Mouse (Mus musculus): ENCODE results near the gene Trim65. TPM values are rescaled to one million over a fixed set of nuclear protein-coding genes. Genes with fewer than 3 reads are reported as not detected.

Trim65 gene
- polyA plus RNA-seq, 1 experiment, result 17.3 TPM

DNA sequence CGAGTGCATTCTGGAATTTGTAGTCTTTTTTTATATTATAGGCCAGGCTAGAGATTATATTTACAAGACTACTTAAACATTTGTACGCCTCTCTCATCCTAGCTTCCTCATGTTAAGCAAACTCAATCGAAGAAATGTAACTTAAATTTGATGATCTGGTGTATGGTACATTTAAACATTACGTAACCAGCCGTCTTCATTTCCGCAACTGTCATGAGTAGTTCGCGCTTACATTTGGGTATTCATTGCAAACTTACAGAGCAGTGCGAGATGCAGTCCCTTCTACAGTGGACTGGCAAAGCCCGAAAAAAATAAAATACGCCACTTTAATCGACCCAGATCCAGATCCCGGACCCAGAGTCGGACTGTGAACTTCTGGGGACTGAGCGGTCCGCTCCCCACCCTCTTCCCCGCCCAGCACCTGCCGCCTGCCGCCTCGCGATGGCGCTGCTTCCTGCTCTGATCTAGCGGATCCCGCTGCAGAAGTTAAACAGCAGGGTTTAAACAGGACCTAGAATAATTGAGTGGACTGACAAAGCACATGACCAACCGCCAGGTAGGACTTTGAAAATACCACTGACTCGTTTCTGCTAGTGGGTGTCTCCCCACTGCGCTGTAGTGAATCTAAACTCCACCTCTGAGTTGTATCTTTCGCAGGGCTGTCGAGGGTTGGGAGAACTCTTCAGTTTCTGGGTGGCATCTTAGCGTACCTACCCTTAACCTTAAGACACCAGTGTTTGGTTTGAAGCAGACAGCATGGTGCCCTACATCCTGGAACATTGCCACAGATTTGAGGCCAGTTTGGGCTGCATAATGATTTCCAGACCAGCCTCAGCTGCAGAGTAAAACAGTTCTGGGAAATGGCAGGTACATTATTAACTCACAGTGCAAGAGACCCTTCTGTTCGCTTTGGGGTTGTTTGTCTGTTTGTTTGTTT is 43.5 kb downstream of the Trim65 start:
- 2% methylated on average over 31 of the region's 31 CpGs for WGBS
- H3K4me1 ChIP-seq (ENCODE audit: control insufficient read depth, insufficient read depth, low read length), result peaks cover 9% of the 10 kb centered on the region
- peak; percentile 76 for TF ChIP-seq CTCF (IDR thresholded peaks at IDR 0.05; ENCODE audit: insufficient read depth, low read length)
- peak; percentile 54; the same call in 1 of the 2 replicates for TF ChIP-seq POLR2A (IDR thresholded peaks at IDR 0.05; ENCODE audit: borderline replicate concordance, extremely low read depth, low read depth, low read length)
- peak; percentile 91 for DNase-seq
- peak overlapping the region; percentile 62 for H3K4me3 ChIP-seq (replicated peaks; ENCODE audit: extremely low read depth, low read depth, low read length)

DNA sequence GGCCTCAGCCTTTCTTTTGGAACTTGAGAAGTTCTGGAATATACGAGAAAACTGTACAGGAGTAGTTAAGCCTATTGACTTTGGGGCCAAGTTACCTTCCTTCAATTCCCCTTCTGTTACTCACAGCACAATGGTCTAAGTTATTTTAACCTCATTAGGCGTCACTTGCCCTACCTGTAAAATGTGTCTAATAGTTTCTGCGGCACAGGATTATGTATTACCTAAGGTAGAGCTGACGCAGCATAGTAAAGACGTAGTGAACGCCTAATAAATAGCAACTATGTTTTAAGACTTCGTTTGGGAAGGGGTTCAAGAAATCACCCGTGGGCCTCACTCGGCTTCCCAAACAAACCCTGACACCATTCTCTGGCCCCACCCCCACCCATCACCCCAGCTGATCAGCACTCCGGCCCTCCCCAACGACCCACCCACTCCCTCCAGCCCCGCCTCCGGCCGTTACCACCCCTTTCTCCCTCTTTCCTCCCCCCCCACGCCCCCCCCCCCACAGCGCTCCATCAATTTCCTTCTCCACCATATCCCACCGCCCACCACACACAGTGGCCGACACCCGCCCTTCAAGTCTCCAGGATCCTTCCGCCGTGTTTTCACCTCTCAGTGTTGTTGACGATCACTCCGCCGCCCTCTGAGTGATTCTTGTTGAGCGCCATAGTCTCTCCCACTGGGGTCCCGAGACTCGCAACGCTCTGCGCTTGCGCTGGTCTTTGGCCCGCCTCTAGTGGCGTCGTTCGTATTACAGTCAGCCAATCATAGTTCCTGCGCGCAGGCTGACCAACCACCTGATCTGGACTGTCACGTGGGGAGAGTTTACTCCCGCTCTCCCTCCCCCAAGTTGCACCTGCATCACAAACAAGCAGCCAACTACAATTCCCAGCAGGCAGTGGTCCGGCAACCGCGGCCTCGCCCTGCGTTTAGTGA is 44.4 kb downstream of the Trim65 start, which contains the start of gene Wbp2:
Gene Wbp2, minus strand, starts transcription at position 738 of the 936 bp plus-strand sequence.
- WGBS, result 3% methylated on average over 41 of the region's 43 CpGs
- peak; percentile 96 for TF ChIP-seq POLR2A (IDR thresholded peaks at IDR 0.05; ENCODE audit: borderline replicate concordance, extremely low read depth, low read depth, low read length)
- no peak for TF ChIP-seq CTCF (IDR thresholded peaks at IDR 0.05; ENCODE audit: insufficient read depth, low read length)

DNA sequence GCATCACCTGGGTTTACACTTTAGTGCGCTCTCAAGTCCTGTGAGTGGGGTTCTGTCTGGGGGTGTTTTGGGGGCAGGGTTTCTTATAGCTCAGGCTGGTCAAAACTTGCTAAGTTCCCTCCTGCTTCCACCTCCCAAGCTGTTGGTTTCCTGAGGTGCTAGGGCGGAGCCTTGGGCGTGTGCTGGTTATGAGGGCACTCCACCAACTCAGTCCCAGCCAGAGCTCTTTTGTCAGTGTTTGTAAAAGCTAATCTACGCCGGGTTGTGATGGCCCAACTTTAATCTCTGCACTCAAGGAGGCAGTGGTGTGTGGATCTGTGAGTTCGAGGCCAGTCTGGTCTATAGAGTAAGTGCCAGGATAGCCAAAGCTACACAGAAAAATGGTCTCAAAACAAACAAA is 46.8 kb downstream of the Trim65 start:
- Histone ChIP-seq H3K4me3 (replicated peaks; ENCODE audit: extremely low read depth, low read depth, low read length) (no peak overlapping the region), H3K4me1 (ENCODE audit: control insufficient read depth, insufficient read depth, low read length) (peaks cover 9% of the 10 kb centered on the region)
- TF ChIP-seq CTCF (IDR thresholded peaks at IDR 0.05; ENCODE audit: insufficient read depth, low read length) (no peak), POLR2A (IDR thresholded peaks at IDR 0.05; ENCODE audit: borderline replicate concordance, extremely low read depth, low read depth, low read length) (no peak)
- WGBS, result 68% methylated on average over 6 of the region's 6 CpGs
- DNase-seq, result no peak

More for the DNA sequence above, 44.4 kb downstream of the Trim65 start, which contains the start of gene Wbp2:
- Histone ChIP-seq H3K4me3 (replicated peaks; ENCODE audit: extremely low read depth, low read depth, low read length) (peak within 1 kb of the TSS; percentile 90), H3K4me1 (ENCODE audit: control insufficient read depth, insufficient read depth, low read length) (peaks cover 9% of the 10 kb centered on the region)
- DNase-seq, result peak; percentile 96

DNA sequence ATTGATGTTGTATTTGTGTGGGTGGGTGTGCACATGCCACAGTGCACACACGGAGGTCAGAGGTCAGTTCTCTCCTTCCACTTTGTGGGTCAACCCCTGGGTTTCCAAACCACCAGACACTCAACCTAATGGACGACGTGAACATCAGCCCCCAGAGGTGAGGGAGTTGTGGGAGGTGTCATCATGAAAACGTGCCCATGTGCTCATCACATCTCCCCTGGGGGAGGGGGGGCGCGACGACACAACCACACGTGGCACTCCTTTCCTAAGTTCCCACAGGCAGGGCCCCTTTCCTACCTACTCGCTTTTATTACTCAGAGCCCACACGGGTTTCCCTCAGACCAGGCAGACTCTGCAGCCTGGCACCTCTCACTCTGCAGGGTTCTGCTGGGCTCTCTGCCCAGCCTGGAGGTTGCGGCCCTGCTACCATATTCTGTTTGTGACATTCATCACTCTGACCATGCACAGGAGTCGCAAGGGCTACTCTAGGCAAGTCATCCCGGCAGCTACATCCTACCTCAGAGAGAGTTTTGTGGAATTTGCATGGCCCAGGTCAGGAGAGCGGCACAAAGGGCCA is 47.7 kb downstream of the Trim65 start:
- WGBS, result 86% methylated on average over 14 of the region's 14 CpGs
- DNase-seq, result no peak
- no peak for TF ChIP-seq CTCF (IDR thresholded peaks at IDR 0.05; ENCODE audit: insufficient read depth, low read length)
- no peak for TF ChIP-seq POLR2A (IDR thresholded peaks at IDR 0.05; ENCODE audit: borderline replicate concordance, extremely low read depth, low read depth, low read length)
- H3K4me3 ChIP-seq (replicated peaks; ENCODE audit: extremely low read depth, low read depth, low read length), result no peak overlapping the region
- peaks cover 12% of the 10 kb centered on the region for H3K4me1 ChIP-seq (ENCODE audit: control insufficient read depth, insufficient read depth, low read length)

DNA sequence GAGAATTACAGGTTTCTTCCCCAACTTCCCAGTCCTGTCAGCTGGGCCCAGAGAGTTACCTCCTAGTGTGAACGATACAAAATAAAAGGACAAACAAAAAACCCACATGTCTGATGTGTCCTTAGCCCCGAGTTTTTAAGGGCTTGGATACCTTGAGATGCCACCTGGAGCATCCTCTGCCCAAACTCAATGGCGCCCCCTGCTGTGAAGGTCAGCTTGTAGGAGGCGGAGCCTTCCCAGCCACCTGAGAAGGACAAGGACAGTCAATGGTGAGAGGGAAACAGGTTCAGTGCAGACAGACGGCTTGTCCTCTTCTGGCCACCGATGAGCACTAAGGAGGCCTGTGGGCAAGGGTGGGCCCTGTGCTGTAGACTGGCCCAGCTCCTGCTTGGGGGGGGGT is 49.8 kb downstream of the Trim65 start:
- DNase-seq, result peak; percentile 71
- H3K4me1 ChIP-seq (ENCODE audit: control insufficient read depth, insufficient read depth, low read length), result peaks cover 12% of the 10 kb centered on the region
- H3K4me3 ChIP-seq (replicated peaks; ENCODE audit: extremely low read depth, low read depth, low read length), result no peak overlapping the region
- WGBS, result 68% methylated on average over 6 of the region's 6 CpGs
- TF ChIP-seq CTCF (IDR thresholded peaks at IDR 0.05; ENCODE audit: insufficient read depth, low read length) (peak; percentile 61), POLR2A (IDR thresholded peaks at IDR 0.05; ENCODE audit: borderline replicate concordance, extremely low read depth, low read depth, low read length) (no peak)

DNA sequence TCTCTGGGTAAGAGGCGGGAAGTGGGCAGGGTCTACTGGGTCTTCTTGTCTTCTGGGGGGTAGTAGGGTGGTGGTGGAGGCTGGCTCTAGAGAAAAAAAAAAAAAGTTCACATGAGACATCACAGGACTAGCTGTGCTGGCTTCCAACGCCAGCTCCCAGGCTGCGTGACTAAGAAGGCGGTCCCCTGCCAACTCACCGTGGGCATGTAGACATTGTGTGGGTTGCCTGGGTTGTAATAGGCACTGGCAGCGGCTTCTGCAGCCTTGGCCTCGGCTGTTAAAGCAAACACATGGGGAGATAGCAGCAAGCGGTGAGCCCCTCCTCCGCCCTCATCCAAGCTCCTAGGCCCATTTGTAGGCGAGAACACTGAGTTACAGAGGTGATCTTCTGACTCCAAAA is 51.4 kb downstream of the Trim65 start:
- DNase-seq, result no peak
- Histone ChIP-seq H3K4me3 (replicated peaks; ENCODE audit: extremely low read depth, low read depth, low read length) (no peak overlapping the region), H3K4me1 (ENCODE audit: control insufficient read depth, insufficient read depth, low read length) (peaks cover 6% of the 10 kb centered on the region; the same call in 1 of the 2 replicates)
- 71% methylated on average over 10 of the region's 10 CpGs for WGBS
- TF ChIP-seq POLR2A (IDR thresholded peaks at IDR 0.05; ENCODE audit: borderline replicate concordance, extremely low read depth, low read depth, low read length), result no peak

DNA sequence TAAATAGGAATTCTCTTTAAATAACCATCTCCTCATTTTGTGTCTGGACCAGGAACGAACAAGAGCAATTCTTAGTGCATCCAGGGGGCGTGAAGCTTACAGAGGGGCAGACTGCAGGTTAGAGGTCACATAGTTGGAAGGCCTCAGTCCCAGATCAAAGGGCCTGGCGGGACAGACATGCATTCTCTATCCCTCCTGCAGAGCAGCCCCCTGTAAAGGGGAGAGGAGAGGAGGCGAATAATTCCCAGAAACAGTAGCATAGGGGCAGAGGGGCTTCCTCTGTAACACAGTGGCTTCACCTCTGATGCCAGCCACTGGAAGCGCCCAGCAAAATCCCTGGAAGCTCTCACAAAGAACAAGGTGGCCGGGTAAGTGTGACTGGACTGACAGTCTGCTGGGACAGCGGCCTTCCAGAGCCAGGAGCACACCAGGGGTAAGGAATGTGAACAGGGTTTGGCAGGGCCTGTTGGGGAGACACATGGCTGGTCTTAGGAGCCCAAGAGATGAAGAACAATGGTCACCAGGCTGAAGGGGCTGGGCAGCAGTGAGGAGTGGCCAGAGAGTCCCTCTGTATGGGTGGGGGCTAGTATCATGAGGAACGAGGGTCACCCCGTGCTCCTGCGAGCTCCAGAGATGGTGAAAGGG is 52.1 kb downstream of the Trim65 start:
- TF ChIP-seq POLR2A (IDR thresholded peaks at IDR 0.05; ENCODE audit: borderline replicate concordance, extremely low read depth, low read depth, low read length), result no peak
- TF ChIP-seq CTCF (IDR thresholded peaks at IDR 0.05; ENCODE audit: insufficient read depth, low read length), result no peak
- DNase-seq, result no peak
- H3K4me1 ChIP-seq (ENCODE audit: control insufficient read depth, insufficient read depth, low read length), result peaks cover 3% of the 10 kb centered on the region; the same call in 1 of the 2 replicates
- 62% methylated on average over 10 of the region's 10 CpGs for WGBS
- H3K4me3 ChIP-seq (replicated peaks; ENCODE audit: extremely low read depth, low read depth, low read length), result no peak overlapping the region

DNA sequence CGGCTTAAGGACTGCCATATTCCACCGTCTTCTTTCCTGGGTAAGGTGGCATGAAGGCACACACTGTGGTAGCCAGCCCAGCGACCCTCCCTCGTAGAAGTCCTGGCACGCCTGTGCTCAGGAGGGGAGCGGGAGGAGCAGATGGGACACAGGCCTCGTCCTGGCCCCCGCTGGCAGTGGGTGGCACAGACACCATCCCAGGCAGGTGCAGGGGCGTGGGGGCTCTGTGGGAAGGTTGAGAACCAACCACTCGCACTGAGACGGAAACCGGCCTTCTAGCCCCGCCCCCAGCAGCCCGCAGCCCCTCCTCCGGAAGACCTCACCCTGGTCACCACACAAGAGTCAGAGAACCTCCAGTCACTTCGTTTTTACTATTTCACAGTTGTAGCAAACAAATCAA is 52.7 kb downstream of the Trim65 start:
- TF ChIP-seq POLR2A (IDR thresholded peaks at IDR 0.05; ENCODE audit: borderline replicate concordance, extremely low read depth, low read depth, low read length), result peak; percentile 20; the same call in 1 of the 2 replicates
- no peak for TF ChIP-seq CTCF (IDR thresholded peaks at IDR 0.05; ENCODE audit: insufficient read depth, low read length)
- WGBS, result 13% methylated on average over 16 of the region's 16 CpGs
- Histone ChIP-seq H3K4me1 (ENCODE audit: control insufficient read depth, insufficient read depth, low read length) (peaks cover 3% of the 10 kb centered on the region; the same call in 1 of the 2 replicates), H3K4me3 (replicated peaks; ENCODE audit: extremely low read depth, low read depth, low read length) (peak overlapping the region; percentile 49)
- peak; percentile 61 for DNase-seq

Measured in lung, adult 2 months (tissue).